Mouse (Mus musculus) heart, embryonic 15.5 days (tissue): Measurements from ENCODE around the gene Naglu. TPM values are rescaled to one million over a fixed set of nuclear protein-coding genes. Genes with fewer than 3 reads are reported as not detected.

Source experiments
- ATAC-seq: fragments of 200-750 bp; cut with Nextera tagmentation; replicated peaks from 2 replicates; pipeline ENCODE4 v1.8.0; 2017; ENCODE audit warnings: low read depth, moderate TSS enrichment; ENCODE audit not compliant: insufficient number of reproducible peaks, insufficient read depth, low FRiP score
- H3K27ac ChIP-seq: fragments of 300-500 bp; sonication (generic); 2 replicates; pipeline ENCODE4 v1.5.1; 2015; ENCODE audit warnings: mild to moderate bottlenecking, inconsistent platforms
- H3K27me3 ChIP-seq: fragments of 300-500 bp; sonication (generic); 2 replicates; pipeline ENCODE4 v1.6.1; 2015; ENCODE audit warnings: inconsistent platforms
- H3K36me3 ChIP-seq: fragments of 300-500 bp; sonication (generic); 2 replicates; pipeline ENCODE4 v1.6.1; 2015; ENCODE audit warnings: mild to moderate bottlenecking, inconsistent platforms
- H3K4me1 ChIP-seq: fragments of 300-500 bp; sonication (generic); replicated peaks from 2 replicates; pipeline ENCODE4 v1.6.1; 2015; ENCODE audit warnings: inconsistent platforms
- H3K4me2 ChIP-seq: fragments of 300-500 bp; sonication (generic); 2 replicates; pipeline ENCODE4 v1.6.1; 2015; ENCODE audit warnings: inconsistent platforms, mild to moderate bottlenecking, moderate library complexity
- H3K4me3 ChIP-seq: fragments of 300-500 bp; sonication (generic); 2 replicates; pipeline ENCODE4 v1.5.1; 2015; ENCODE audit warnings: mild to moderate bottlenecking, inconsistent platforms
- H3K9ac ChIP-seq: fragments of 300-500 bp; sonication (generic); 2 replicates; pipeline ENCODE4 v1.6.1; 2015; ENCODE audit warnings: mild to moderate bottlenecking, inconsistent platforms
- H3K9me3 ChIP-seq: fragments of 300-500 bp; sonication (generic); replicated peaks from 2 replicates; pipeline ENCODE4 v1.6.1; 2016; ENCODE audit warnings: inconsistent platforms
- WGBS: fragments of 180-500 bp; shearing (Covaris S2); methylation state at CpG from one replicate; pipeline ENCODE4 v1.1.7; 2015; ENCODE audit warnings: mixed read lengths; 5-methylcytosine and 5-hydroxymethylcytosine counted together
- polyA plus RNA-seq: library from polyadenylated mRNA; unstranded; fragments of >200 nt; fragmentation: Nextera tagmentation; extraction: Ambion mirVana; gene quantifications from 2 replicates; pipeline ENCODE4 v1.2.1, GENCODE M21; 2015

The Naglu gene
- 11.6 and 16.3 TPM in 2 replicates for polyA plus RNA-seq

GRCm38 (mm10) chr11:101069391-101070188 lies at the start of gene Naglu:
TSS of gene Naglu (plus strand) at chr11:101070012.
- Histone ChIP-seq H3K4me3 (peak within 1 kb of the TSS; percentile 66), H3K27ac (peak within 1 kb of the TSS; percentile 36; the same call in 1 of the 2 replicates), H3K9ac (peak within 1 kb of the TSS; percentile 67), H3K36me3 (no peaks in the 10 kb centered on the region), H3K4me1 (peaks cover 37% of the 10 kb centered on the region), H3K9me3 (no peaks in the 10 kb centered on the region), H3K27me3 (no peaks in the 10 kb centered on the region), H3K4me2 (peak within 1 kb of the TSS; percentile 93)
- 4% methylated on average over 35 of the region's 35 CpGs for WGBS
- ATAC-seq = peak; percentile 85

DNA sequence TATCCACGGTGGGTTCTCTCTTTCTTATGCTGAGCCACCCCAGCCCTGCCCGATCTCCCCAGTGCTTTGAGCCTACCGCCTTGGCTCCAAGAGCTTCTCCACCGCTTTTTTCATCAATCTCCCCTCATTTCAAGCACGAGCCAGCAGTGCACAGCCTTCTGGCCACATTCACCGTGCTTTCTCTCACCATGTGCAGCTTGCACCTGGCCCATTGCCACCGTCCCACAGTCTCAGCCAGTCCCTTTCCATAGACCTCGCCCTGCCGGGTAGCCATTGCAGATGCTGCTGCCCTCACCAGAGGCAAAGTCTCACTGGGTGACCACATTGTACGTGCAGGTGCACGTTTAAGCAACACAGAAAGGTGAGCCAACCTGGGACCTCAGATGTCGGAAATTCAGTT lies 46.4 kb upstream of the Naglu start:
- no peak overlapping the region for H3K27ac ChIP-seq
- H3K9me3 ChIP-seq = no peaks in the 10 kb centered on the region
- peaks cover 8% of the 10 kb centered on the region for H3K4me1 ChIP-seq
- no peak for ATAC-seq
- H3K9ac ChIP-seq = no peak overlapping the region
- no peak overlapping the region for H3K4me3 ChIP-seq
- no peaks in the 10 kb centered on the region for H3K27me3 ChIP-seq
- no peak overlapping the region for H3K4me2 ChIP-seq
- H3K36me3 ChIP-seq = peaks cover 62% of the 10 kb centered on the region
- WGBS = 83% methylated on average over 12 of the region's 12 CpGs

DNA sequence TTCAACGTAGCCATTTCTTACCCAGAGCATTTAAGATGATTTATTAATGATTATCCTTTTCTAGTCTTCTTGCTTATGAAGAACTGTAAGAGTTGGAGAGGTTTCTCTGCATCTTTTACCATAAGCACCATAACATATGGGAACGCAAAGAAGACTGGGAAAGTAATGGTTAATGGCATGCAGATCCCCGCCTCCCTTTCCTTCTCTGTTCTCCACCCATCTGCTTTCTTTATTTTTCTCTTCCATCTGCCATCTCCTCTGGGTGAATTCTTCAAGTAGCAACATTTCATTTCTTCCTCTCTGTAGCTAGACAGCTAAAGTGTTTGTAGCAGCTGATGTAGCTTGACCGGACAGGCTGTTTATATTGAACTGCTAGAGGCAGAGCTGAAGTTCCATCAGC lies 45.8 kb upstream of the Naglu start:
- H3K9ac ChIP-seq = no peak overlapping the region
- peaks cover 14% of the 10 kb centered on the region for H3K4me1 ChIP-seq
- no peak overlapping the region for H3K27ac ChIP-seq
- WGBS = 94% methylated on average over 4 of the region's 4 CpGs
- no peak for ATAC-seq
- H3K4me3 ChIP-seq = no peak overlapping the region
- H3K4me2 ChIP-seq = no peak overlapping the region
- no peaks in the 10 kb centered on the region for H3K27me3 ChIP-seq
- H3K36me3 ChIP-seq = peaks cover 56% of the 10 kb centered on the region
- H3K9me3 ChIP-seq = no peaks in the 10 kb centered on the region

DNA sequence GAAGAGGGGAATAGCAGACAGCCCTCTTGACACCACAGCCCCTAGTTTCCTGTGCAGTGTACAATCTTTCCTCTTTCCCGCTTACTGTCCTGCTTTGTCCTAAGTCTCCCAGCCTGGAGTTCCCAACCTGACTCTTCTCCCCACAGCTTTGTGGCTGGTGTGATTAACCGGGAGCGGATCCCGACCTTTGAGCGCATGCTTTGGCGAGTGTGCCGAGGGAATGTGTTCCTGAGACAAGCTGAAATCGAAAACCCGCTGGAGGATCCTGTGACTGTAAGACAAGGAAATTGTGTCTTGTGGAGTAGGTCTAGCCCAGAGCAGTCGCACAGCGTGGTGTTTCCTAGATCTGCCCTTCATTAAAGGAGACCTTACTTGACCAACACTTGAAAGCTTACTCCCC lies 42.7 kb upstream of the Naglu start:
- Histone ChIP-seq H3K27me3 (no peaks in the 10 kb centered on the region), H3K9ac (no peak overlapping the region), H3K4me2 (no peak overlapping the region), H3K27ac (0 out of 2 replicates have a peak overlapping the region, but pooled peaks have one; percentile 0), H3K4me1 (peaks cover 27% of the 10 kb centered on the region), H3K36me3 (peaks cover 33% of the 10 kb centered on the region), H3K4me3 (no peak overlapping the region), H3K9me3 (no peaks in the 10 kb centered on the region)
- WGBS = 81% methylated on average over 11 of the region's 11 CpGs
- no peak for ATAC-seq

DNA sequence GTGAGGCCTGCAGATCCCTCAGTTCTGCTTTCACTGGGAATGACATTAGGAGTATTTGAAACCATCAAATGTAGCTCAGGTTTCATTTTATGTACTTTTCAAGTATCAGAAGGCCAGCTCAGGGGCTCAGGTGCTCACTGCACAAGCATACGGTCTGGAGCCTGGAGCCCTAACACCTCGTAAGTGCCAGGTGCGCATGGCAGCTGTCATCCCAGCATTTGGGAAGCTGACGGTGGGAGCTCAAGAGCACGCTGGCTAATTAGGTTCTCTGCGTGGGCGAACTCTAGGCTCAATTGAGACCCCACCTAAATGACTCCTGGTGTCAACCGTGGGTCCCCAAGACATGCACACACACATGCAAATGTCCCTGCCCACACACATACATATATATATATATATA lies 40.5 kb upstream of the Naglu start:
- Histone ChIP-seq H3K9ac (no peak overlapping the region), H3K4me1 (peaks cover 27% of the 10 kb centered on the region), H3K27ac (peak overlapping the region; percentile 67), H3K36me3 (peaks cover 34% of the 10 kb centered on the region), H3K9me3 (no peaks in the 10 kb centered on the region), H3K27me3 (no peaks in the 10 kb centered on the region), H3K4me3 (no peak overlapping the region), H3K4me2 (no peak overlapping the region)
- ATAC-seq = no peak
- WGBS = 87% methylated on average over 8 of the region's 8 CpGs

DNA sequence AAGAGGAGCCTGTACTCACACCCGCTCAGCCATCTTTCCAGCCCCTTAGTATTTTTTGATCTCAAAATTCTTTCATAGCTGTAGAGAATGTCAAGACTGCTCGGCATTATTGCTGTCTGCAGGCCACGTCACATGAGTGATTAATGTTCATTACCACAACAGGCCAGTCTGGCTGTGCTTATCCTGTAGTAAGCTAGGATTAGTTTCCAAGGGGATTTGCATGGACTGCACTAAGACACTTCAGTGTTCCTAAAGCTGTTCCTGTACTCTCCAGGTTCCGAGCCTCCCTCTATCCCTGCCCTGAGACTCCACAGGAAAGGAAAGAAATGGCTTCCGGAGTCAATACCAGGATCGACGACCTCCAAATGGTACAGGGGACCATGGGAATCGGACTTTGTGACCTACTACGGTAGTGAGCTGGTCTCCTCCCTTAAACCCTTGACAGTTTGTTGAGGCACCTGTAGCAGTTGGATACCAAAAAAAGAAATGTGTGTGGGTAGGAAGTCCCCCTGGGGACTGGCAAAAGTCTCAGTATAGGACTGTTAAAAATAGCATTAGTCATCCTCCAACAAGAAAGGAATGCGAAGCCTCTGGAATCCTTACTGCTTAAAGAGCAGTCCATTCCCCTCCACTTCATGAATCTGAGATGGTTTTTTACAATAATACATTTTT lies 39.5 kb upstream of the Naglu start:
- H3K27ac ChIP-seq = peak overlapping the region; percentile 90
- H3K27me3 ChIP-seq = no peaks in the 10 kb centered on the region
- H3K9ac ChIP-seq = no peak overlapping the region
- peaks cover 27% of the 10 kb centered on the region for H3K4me1 ChIP-seq
- ATAC-seq = peak; percentile 86
- H3K36me3 ChIP-seq = peaks cover 38% of the 10 kb centered on the region
- WGBS = 40% methylated on average over 10 of the region's 10 CpGs
- no peaks in the 10 kb centered on the region for H3K9me3 ChIP-seq
- H3K4me3 ChIP-seq = no peak overlapping the region
- H3K4me2 ChIP-seq = no peak overlapping the region

GRCm38 (mm10) chr11:101030808-101031156 lies 39.0 kb upstream of the Naglu start:
- no peak overlapping the region for H3K4me2 ChIP-seq

GRCm38 (mm10) chr11:101031470-101031869 lies 38.3 kb upstream of the Naglu start:
- ATAC-seq = no peak
- no peak overlapping the region for H3K4me2 ChIP-seq
- peak overlapping the region; percentile 90 for H3K27ac ChIP-seq
- no peak overlapping the region for H3K4me3 ChIP-seq
- H3K4me1 ChIP-seq = peaks cover 27% of the 10 kb centered on the region
- no peak overlapping the region for H3K9ac ChIP-seq
- peaks cover 43% of the 10 kb centered on the region for H3K36me3 ChIP-seq
- no peaks in the 10 kb centered on the region for H3K9me3 ChIP-seq
- 95% methylated on average over 1 of the region's 1 CpGs for WGBS
- no peaks in the 10 kb centered on the region for H3K27me3 ChIP-seq

More at GRCm38 (mm10) chr11:101030808-101031156, 39.0 kb upstream of the Naglu start:
- H3K36me3 ChIP-seq = peaks cover 41% of the 10 kb centered on the region
- peaks cover 27% of the 10 kb centered on the region for H3K4me1 ChIP-seq
- H3K27me3 ChIP-seq = no peaks in the 10 kb centered on the region
- no peak for ATAC-seq
- H3K9ac ChIP-seq = no peak overlapping the region
- no peaks in the 10 kb centered on the region for H3K9me3 ChIP-seq
- no peak overlapping the region for H3K4me3 ChIP-seq
- WGBS = 65% methylated on average over 4 of the region's 4 CpGs
- peak overlapping the region; percentile 90 for H3K27ac ChIP-seq

GRCm38 (mm10) chr11:101033856-101034500 lies 35.8 kb upstream of the Naglu start:
- Histone ChIP-seq H3K4me3 (no peak overlapping the region), H3K4me1 (peaks cover 13% of the 10 kb centered on the region), H3K9me3 (no peaks in the 10 kb centered on the region), H3K27ac (no peak overlapping the region), H3K27me3 (no peaks in the 10 kb centered on the region), H3K4me2 (no peak overlapping the region), H3K36me3 (peaks cover 66% of the 10 kb centered on the region), H3K9ac (no peak overlapping the region)
- 94% methylated on average over 17 of the region's 17 CpGs for WGBS
- ATAC-seq = no peak

- Histone ChIP-seq H3K4me1 (peaks cover 12% of the 10 kb centered on the region), H3K4me2 (no peak overlapping the region), H3K36me3 (peaks cover 74% of the 10 kb centered on the region), H3K9me3 (no peaks in the 10 kb centered on the region), H3K27ac (no peak overlapping the region), H3K9ac (no peak overlapping the region), H3K4me3 (no peak overlapping the region), H3K27me3 (no peaks in the 10 kb centered on the region)
- ATAC-seq = no peak
- 89% methylated on average over 8 of the region's 8 CpGs for WGBS
These were observed 35.0 kb upstream of the Naglu start for GRCm38 (mm10) chr11:101034614-101035327.

- Histone ChIP-seq H3K27me3 (no peaks in the 10 kb centered on the region), H3K9ac (no peak overlapping the region), H3K27ac (no peak overlapping the region), H3K36me3 (peaks cover 80% of the 10 kb centered on the region), H3K4me1 (peaks cover 7% of the 10 kb centered on the region; the same call in 1 of the 2 replicates), H3K4me3 (no peak overlapping the region), H3K4me2 (no peak overlapping the region), H3K9me3 (no peaks in the 10 kb centered on the region)
- ATAC-seq = no peak
- WGBS = 88% methylated on average over 4 of the region's 4 CpGs
These were observed 34.5 kb upstream of the Naglu start for GRCm38 (mm10) chr11:101035328-101035695.
